Mouse (Mus musculus) WW6 (cell line): ENCODE results near the gene Atp2b2.

Experiments
- DNase-seq: peaks from one replicate; pipeline ENCODE4 v3.0.0-alpha.2; 2013; ENCODE audit warnings: low read depth, low spot score

Gene Atp2b2

GRCm38 (mm10) chr6:114012834-114013233, 29.6 kb downstream of the Atp2b2 start:
- no peak for DNase-seq

GRCm38 (mm10) chr6:114011976-114012375, 30.4 kb downstream of the Atp2b2 start:
- DNase-seq = no peak

GRCm38 (mm10) chr6:114003796-114004195, 38.6 kb downstream of the Atp2b2 start:
- no peak for DNase-seq

- no peak for DNase-seq
Measured at GRCm38 (mm10) chr6:114000928-114001327, 41.5 kb downstream of the Atp2b2 start.

DNA sequence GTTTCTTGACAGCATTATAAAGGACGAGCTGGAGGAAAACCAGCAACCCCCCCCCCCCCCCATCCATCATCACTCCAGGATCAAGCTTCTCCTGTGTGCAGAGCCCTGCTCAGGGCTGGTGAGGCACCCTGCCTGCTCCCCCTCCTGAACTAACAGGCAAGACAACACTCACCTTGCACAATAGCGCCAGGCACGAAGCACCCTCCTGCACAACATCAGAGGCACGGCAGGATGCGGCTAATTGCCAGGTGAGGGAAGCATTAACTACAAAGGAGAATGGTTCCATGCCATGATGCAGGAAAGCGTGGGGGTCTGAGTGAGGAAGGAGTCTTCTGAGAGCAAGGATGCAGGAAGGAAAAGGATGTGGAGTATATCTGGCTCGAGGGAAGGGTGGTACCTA, 42.1 kb downstream of the Atp2b2 start:
- no peak for DNase-seq

- no peak for DNase-seq
Measured at GRCm38 (mm10) chr6:113998413-113998812, 44.0 kb downstream of the Atp2b2 start.

GRCm38 (mm10) chr6:113994176-113994575, 48.2 kb downstream of the Atp2b2 start:
- DNase-seq = no peak

- no peak for DNase-seq
Measured at GRCm38 (mm10) chr6:113992101-113992500, 50.3 kb downstream of the Atp2b2 start.

DNA sequence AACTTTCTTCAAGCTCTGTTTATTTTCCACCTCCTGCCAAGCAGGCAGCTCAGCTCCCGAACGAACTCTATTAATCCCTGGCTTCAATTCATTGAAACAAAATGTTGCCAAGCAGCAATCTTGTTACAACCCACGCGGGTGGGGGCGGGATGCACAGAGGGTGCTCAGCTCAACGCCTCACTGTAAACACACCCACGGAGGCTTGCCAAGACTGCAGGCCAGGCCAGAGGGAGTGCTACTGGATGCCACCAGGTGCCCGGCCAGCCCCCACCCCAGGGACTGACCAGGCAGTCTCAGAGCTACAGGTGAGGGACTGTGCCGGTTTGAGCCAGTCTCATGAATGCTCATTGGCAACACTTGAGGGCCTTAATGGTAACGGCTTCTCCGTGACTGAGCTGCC, 50.9 kb downstream of the Atp2b2 start:
- DNase-seq = no peak

- no peak for DNase-seq
Measured at GRCm38 (mm10) chr6:113990044-113990443, 52.4 kb downstream of the Atp2b2 start.

- DNase-seq = no peak
Measured at GRCm38 (mm10) chr6:113988521-113988920, 53.9 kb downstream of the Atp2b2 start.

DNA sequence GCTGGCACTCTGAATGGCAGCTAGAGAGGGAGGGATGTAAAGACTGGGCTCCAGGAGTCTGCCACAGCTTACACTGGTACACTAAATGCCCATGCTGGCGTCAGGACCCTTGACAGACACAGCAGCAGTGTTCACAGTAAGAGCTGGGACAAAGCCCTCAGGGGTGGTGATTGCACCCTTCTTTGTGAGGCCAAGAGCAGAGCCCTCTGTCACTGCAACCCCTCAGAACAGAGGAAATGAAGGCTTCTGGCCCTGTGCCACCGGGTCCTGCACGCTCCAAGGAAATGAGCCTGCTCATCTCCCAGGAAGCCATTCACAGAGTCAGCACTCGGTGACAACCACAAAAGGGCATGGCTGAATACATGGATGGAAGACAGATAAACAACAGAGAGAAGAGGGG, 55.7 kb downstream of the Atp2b2 start:
- DNase-seq = no peak

DNA sequence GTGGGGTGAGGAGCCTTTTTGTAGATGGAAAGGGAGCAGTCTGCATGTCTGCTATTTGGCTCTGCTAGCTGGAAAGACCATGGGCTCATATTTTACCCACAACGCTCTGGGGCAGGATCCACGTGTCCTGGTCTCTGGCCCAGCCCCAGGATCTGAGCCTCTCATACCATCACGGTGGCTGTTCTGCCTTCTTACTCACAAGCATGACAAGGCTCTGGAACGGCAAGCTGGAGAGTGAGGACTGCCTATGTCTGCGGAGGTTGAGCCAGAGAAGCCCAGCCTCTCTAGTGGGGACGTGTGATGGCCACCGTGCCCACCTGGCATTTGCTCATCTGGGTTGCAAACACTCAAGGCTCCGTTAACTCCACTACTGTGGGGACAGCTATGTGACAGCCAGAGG, 63.7 kb downstream of the Atp2b2 start:
- DNase-seq = no peak

DNA sequence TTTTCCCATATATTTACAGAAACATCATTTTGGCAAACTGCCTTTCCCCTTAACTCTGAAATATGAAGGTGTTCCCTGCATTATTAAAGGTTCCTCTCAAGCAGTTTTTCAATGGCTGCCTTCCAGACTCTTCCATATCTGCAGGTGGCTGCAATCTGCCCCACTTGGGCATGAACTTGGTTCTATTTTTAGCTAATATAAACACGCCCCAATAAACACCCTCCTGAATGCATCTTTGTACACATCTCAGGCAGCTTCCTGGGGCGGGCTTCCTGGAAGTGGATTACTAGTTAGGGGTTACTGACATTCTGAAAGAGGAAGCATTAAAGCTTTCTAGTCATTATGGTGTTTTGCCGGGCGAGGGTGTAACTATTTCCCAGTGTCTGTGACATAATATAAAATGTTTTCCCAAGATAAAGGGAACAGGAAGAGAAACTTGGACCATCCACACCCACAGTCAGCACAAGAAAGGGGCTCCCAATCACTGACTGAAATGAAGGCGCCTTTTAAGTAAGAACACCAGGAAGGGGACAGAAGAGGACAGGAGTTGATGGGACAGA, 64.2 kb downstream of the Atp2b2 start:
- no peak for DNase-seq

GRCm38 (mm10) chr6:113970900-113971299, 71.5 kb downstream of the Atp2b2 start:
- DNase-seq = no peak

- DNase-seq = no peak
Measured at GRCm38 (mm10) chr6:113970464-113970863, 71.9 kb downstream of the Atp2b2 start.

DNA sequence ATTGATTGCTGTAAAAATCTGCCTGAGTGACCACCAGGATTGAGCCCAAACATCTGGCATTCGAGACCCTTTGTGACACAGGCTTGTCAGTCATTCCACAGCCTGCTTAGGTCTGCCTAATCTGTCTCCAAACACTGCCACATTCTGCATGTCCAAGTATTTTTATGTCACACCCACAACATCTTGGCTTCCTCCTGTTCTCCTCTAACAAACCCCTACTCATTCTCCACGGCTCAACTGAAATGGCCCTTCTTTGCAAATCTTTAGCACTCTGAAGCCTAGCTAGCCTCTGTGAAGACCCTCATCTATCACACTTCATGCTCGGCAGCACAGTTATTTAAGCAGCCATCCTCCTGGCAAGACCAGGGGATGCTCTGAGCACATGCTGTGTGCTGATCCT, 72.7 kb downstream of the Atp2b2 start:
- no peak for DNase-seq

DNA sequence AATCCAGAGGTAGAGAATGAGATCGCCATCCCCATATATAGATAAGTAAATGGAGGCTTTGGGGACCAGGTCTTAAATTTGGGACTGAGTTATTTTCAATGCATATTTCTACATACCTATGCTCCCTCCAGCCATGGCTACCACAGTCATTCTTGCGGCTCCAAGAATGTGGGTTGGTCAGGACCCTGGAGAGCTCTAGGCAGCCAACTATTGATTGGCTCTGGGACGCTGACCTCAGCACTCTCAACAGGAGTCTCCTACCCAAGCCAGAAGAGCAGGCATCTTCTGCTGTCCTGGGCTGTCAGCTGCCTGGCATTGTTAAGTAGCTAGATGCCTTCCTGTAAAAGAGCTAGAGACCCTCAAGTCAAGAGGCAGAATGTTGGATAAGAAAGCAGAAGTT, 79.6 kb downstream of the Atp2b2 start:
- DNase-seq = peak; percentile 13

DNA sequence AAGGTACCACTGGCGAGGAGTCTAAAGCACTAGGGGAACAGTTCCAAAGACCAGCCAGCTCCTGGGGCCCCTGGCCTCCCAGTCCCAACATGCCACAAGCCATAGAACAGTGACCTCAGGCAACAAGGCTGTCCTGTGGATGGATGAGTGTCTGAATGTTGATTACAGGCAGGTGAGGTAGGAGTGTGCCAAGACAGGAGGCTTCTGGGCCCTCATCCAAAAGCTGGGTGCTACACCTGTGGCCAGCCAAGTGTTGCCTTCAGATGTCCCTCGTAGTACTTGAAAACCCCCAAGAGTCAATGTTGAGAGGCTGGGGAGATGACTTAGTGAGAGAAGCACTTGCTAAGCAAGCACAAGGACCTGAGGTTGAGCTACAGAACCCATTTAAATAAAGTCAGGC, 80.8 kb downstream of the Atp2b2 start:
- no peak for DNase-seq

DNA sequence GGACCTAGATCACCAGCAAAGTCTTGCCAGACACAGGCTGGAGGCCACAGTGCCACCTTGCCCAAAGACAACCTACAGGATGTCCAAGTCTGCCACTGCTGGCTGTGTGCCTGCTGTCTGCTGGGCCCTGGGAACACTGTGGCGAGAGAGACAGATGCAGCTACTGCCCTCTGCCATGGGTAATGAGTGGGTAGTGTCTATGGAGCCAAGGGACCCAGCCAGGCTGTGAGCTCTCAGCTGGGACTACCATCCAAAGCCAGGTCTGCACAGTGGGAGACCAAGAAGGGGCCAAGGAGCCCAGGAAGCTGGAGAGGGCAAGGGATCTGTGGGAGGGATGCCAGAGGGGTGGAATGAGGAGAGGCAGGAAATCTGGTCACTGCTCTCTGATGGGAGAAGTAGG, 83.1 kb downstream of the Atp2b2 start:
- no peak for DNase-seq

- DNase-seq = no peak
Measured at GRCm38 (mm10) chr6:113958714-113959113, 83.7 kb downstream of the Atp2b2 start.

- DNase-seq = no peak
Measured at GRCm38 (mm10) chr6:113958003-113958402, 84.4 kb downstream of the Atp2b2 start.

DNA sequence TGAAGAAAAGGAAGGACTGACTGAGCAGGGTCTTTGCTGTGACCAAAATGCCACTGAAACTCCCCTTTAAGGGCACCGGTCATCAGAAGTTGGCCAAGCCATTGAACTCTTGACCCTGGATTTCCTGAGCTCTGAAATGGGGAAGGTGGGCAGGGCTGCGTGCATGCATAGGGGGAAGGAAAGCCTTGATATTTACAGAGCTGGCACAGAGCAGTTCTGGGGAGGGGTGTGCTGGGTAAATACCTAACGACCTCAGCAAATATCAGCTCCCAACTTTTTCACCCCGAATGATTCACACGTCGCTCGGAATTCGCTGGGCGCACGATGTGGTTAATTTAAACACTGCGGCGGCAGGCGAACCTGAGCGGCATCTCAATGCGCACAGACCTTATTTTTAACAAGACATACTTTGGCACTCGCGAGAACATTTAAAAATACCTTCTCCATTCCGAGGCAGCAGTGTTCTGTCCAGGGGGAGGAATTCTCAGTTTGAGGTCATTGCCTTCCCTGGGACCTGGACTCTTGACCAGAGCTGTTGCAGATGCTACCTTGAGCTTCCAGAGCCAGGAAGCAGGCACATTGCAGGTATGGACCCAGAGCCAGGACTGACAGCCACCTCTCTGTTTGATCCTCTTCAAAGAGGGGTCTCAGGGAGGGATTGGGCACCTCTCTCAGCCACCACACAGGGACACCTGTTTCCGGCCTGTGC, 85.0 kb downstream of the Atp2b2 start:
- no peak for DNase-seq

- no peak for DNase-seq
Measured at GRCm38 (mm10) chr6:113947515-113947914, 94.9 kb downstream of the Atp2b2 start.
